Mouse (Mus musculus) cerebellum, adult 2 months (tissue): ENCODE measurements around the gene Atf7. TPM values are rescaled to one million over a fixed set of nuclear protein-coding genes. Genes with fewer than 3 reads are reported as not detected.

Experiments used
- DNase-seq, 2 experiments: peaks; one replicate each; pipeline ENCODE4 v3.0.0; 2021
- H3K27ac ChIP-seq: fragments of 200-500 bp; 2 replicates; pipeline ENCODE4 v1.5.1; 2012; ENCODE audit warnings: low read length, control low read depth, inconsistent platforms; ENCODE audit not compliant: insufficient read depth
- H3K27me3 ChIP-seq: fragments of 200-500 bp; 2 replicates; pipeline ENCODE4 v1.6.1; 2012; ENCODE audit warnings: inconsistent platforms, mild to moderate bottlenecking, low read length, moderate library complexity; ENCODE audit not compliant: control insufficient read depth, insufficient read depth
- H3K4me1 ChIP-seq: fragments of 200-500 bp; 2 replicates; pipeline ENCODE4 v1.6.1; 2011; ENCODE audit warnings: low read length; ENCODE audit not compliant: control insufficient read depth, insufficient read depth
- H3K4me3 ChIP-seq: fragments of 200-500 bp; replicated peaks from 2 replicates; pipeline ENCODE3; 2011; ENCODE audit warnings: mild to moderate bottlenecking, low read depth, low read length, control low read depth; ENCODE audit not compliant: insufficient read depth
- CTCF ChIP-seq: fragments of 200-500 bp; IDR thresholded peaks from 2 replicates; pipeline ENCODE4 v1.5.1; 2011; ENCODE audit warnings: low read depth, mild to moderate bottlenecking, control low read depth, low read length, moderate library complexity, borderline replicate concordance; ENCODE audit not compliant: insufficient read depth
- POLR2A ChIP-seq: fragments of 200-500 bp; IDR thresholded peaks from 2 replicates; pipeline ENCODE4 v1.6.1; 2011; ENCODE audit warnings: low read length, control low read depth, borderline replicate concordance; ENCODE audit not compliant: insufficient read depth
- WGBS: fragments of 180-500 bp; shearing (Covaris S2); methylation state at CpG from one replicate; pipeline ENCODE4 v1.1.7; 2018; 5-methylcytosine and 5-hydroxymethylcytosine counted together
- polyA plus RNA-seq: library from polyadenylated mRNA; depleted of rRNA; stranded (reverse); fragments of >200 nt; gene quantifications from 2 replicates; pipeline ENCODE4 v1.2.3, GENCODE M21; 2012; rRNA removed

Gene Atf7
- polyA plus RNA-seq, 1 experiment, result 66.6 TPM

DNA sequence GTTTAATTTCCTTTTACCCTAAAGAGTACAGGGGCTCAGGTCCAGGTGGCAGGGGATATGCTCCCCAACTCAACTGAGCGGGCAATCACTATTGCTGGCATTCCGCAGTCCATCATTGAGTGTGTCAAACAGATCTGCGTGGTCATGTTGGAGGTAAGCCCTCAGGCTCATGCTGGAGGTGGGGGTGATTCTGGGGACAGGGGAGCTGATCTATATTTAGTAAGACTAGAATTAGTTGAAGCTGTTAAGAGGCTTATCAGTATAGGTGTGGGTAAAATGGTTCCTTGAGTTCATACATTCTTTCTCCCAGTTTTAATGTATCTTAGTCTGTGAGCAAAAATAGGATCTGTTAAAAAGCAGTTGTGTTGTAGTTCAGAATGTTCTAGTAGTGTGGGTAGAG is 142.1 kb downstream of the Atf7 start:
- TF ChIP-seq CTCF (no peak), POLR2A (no peak)
- H3K4me3 ChIP-seq, result no peak overlapping the region
- WGBS, result 72% methylated on average over 3 of the region's 3 CpGs

More for the DNA sequence above, 142.1 kb downstream of the Atf7 start:
- Histone ChIP-seq H3K27me3 (no peaks in the 10 kb centered on the region), H3K4me1 (no peaks in the 10 kb centered on the region; the same call in 1 of the 2 replicates), H3K27ac (no peak overlapping the region)
- DNase-seq, result no peak

Other genes with a start within 250 kb of the Atf7 start
- gene Sp1, start 219.3 kb downstream of the Atf7 start, polyA plus RNA-seq, result 12.6 and 14.1 TPM in 2 replicates
- 3.2 TPM in 2 replicates for gene Amhr2, start 180.1 kb downstream of the Atf7 start, polyA plus RNA-seq
- gene Prr13, start 166.4 kb downstream of the Atf7 start, polyA plus RNA-seq, result 160 and 164 TPM in 2 replicates
- gene Pcbp2, start 154.9 kb downstream of the Atf7 start, polyA plus RNA-seq, result 539 and 562 TPM in 2 replicates
- not detected in 2 replicates for gene Gm10337, start 121.7 kb downstream of the Atf7 start, polyA plus RNA-seq
- 130 and 149 TPM in 2 replicates for gene Map3k12, start 108.4 kb downstream of the Atf7 start, polyA plus RNA-seq
- 121 and 131 TPM in 2 replicates for gene Tarbp2, start 107.3 kb downstream of the Atf7 start, polyA plus RNA-seq
- 8.5 and 10.4 TPM in 2 replicates for gene Npff, start 100.5 kb downstream of the Atf7 start, polyA plus RNA-seq
- gene Gm28047, start 397 bp downstream of the Atf7 start, polyA plus RNA-seq, result not detected in 2 replicates
- 391 and 398 TPM in 2 replicates for gene Atp5g2, start 46.9 kb upstream of the Atf7 start, polyA plus RNA-seq
- gene Calcoco1, start 96.7 kb upstream of the Atf7 start, polyA plus RNA-seq, result 55.8 and 56.0 TPM in 2 replicates